Mouse (Mus musculus): ENCODE results near the gene Lrmp.
"Not testable (repeated sequence)": the region's sequence is repeated elsewhere in the genome, so short reads cannot be mapped to it uniquely, and the experiment has no call there.

Gene Lrmp

GRCm38 (mm10) chr6:145105439-145105838 is 10.0 kb upstream of the Lrmp start:
- no peak for DNase-seq

GRCm38 (mm10) chr6:145106163-145106842 is 9.2 kb upstream of the Lrmp start:
- DNase-seq: no peak

GRCm38 (mm10) chr6:145110786-145111185 is 4.7 kb upstream of the Lrmp start:
- DNase-seq: no peak

- no peak for DNase-seq
Observed at GRCm38 (mm10) chr6:145112865-145113264, 2.6 kb upstream of the Lrmp start.

- DNase-seq: no peak
Observed at GRCm38 (mm10) chr6:145114561-145114960, 892 bp upstream of the Lrmp start.

GRCm38 (mm10) chr6:145116098-145116672 is 732 bp downstream of the Lrmp start:
- peak; percentile 44 for DNase-seq

GRCm38 (mm10) chr6:145120086-145120485 is 4.6 kb downstream of the Lrmp start:
- DNase-seq: no peak

GRCm38 (mm10) chr6:145120787-145121589 is 5.5 kb downstream of the Lrmp start:
- no peak for DNase-seq

- no peak for DNase-seq
Observed at GRCm38 (mm10) chr6:145121590-145122420, 6.4 kb downstream of the Lrmp start.

- no peak for DNase-seq
Observed at GRCm38 (mm10) chr6:145122423-145123059, 7.1 kb downstream of the Lrmp start.

- DNase-seq: no peak
Observed at GRCm38 (mm10) chr6:145123136-145124060, 7.9 kb downstream of the Lrmp start.

GRCm38 (mm10) chr6:145124621-145125020 is 9.2 kb downstream of the Lrmp start:
- DNase-seq: no peak

- no peak for DNase-seq
Observed at GRCm38 (mm10) chr6:145125591-145126113, 10.2 kb downstream of the Lrmp start.

GRCm38 (mm10) chr6:145127652-145128051 is 12.2 kb downstream of the Lrmp start:
- no peak for DNase-seq

- no peak for DNase-seq
Observed at GRCm38 (mm10) chr6:145129563-145129962, 14.1 kb downstream of the Lrmp start.

- no peak for DNase-seq
Observed at GRCm38 (mm10) chr6:145131991-145132390, 16.5 kb downstream of the Lrmp start.

- not testable (repeated sequence) for DNase-seq
Observed at GRCm38 (mm10) chr6:145132969-145133368, 17.5 kb downstream of the Lrmp start.

GRCm38 (mm10) chr6:145135295-145135694 is 19.8 kb downstream of the Lrmp start:
- no peak for DNase-seq

- DNase-seq: no peak
Observed at GRCm38 (mm10) chr6:145135804-145136203, 20.4 kb downstream of the Lrmp start.

- DNase-seq: no peak
Observed at GRCm38 (mm10) chr6:145136831-145137230, 21.4 kb downstream of the Lrmp start.

- no peak for DNase-seq
Observed at GRCm38 (mm10) chr6:145139236-145139635, 23.8 kb downstream of the Lrmp start.
